Mouse (Mus musculus): ENCODE data around the gene Iqsec1. TPM values are rescaled to one million over a fixed set of nuclear protein-coding genes. Genes with fewer than 3 reads are reported as not detected.

Gene Iqsec1
- polyA plus RNA-seq, 1 experiment from 2014 or later: 29.5 TPM

GRCm38 (mm10) chr6:90919636-90920420 lies 68.7 kb downstream of the Iqsec1 start:
- H3K27ac ChIP-seq (replicated peaks; ENCODE audit: low read depth, low read length): no peak overlapping the region
- peaks cover 18% of the 10 kb centered on the region for H3K4me1 ChIP-seq (ENCODE audit: control insufficient read depth, insufficient read depth, low read length)
- H3K4me3 ChIP-seq (replicated peaks; ENCODE audit: low read depth, low read length): no peak overlapping the region
- ATAC-seq (ENCODE audit: low FRiP score, low TSS enrichment) (no peak), DNase-seq (no peak)
- H3K9me3 ChIP-seq (ENCODE audit: control insufficient read depth, low read length): no peaks in the 10 kb centered on the region
- no peak overlapping the region for H3K4me2 ChIP-seq (ENCODE audit: low read length)
- H3K36me3 ChIP-seq (ENCODE audit: control insufficient read depth, insufficient read depth, low read length): no peaks in the 10 kb centered on the region
- no peaks in the 10 kb centered on the region for H3K27me3 ChIP-seq (ENCODE audit: control insufficient read depth, insufficient read depth, low read length)
- no peak overlapping the region for H3K9ac ChIP-seq (replicated peaks; ENCODE audit: low read length)
- 55% methylated on average over 4 of the region's 4 CpGs for WGBS

- ATAC-seq (ENCODE audit: low FRiP score, low TSS enrichment): no peak
- H3K4me3 ChIP-seq (replicated peaks; ENCODE audit: low read depth, low read length): no peak overlapping the region
- H3K27ac ChIP-seq (replicated peaks; ENCODE audit: low read depth, low read length): no peak overlapping the region
- no peaks in the 10 kb centered on the region for H3K9me3 ChIP-seq (ENCODE audit: control insufficient read depth, low read length)
- H3K9ac ChIP-seq (replicated peaks; ENCODE audit: low read length): no peak overlapping the region
- DNase-seq: no peak
- H3K4me1 ChIP-seq (ENCODE audit: control insufficient read depth, insufficient read depth, low read length): peaks cover 4% of the 10 kb centered on the region; the same call in 1 of the 2 replicates
- 55% methylated on average over 2 of the region's 2 CpGs for WGBS
- H3K27me3 ChIP-seq (ENCODE audit: control insufficient read depth, insufficient read depth, low read length): no peaks in the 10 kb centered on the region
- no peak overlapping the region for H3K4me2 ChIP-seq (ENCODE audit: low read length)
- no peaks in the 10 kb centered on the region for H3K36me3 ChIP-seq (ENCODE audit: control insufficient read depth, insufficient read depth, low read length)
Observed at GRCm38 (mm10) chr6:90915585-90915984, 72.9 kb downstream of the Iqsec1 start.

GRCm38 (mm10) chr6:90913771-90914170 lies 74.7 kb downstream of the Iqsec1 start:
- no peak overlapping the region for H3K4me3 ChIP-seq (replicated peaks; ENCODE audit: low read depth, low read length)

GRCm38 (mm10) chr6:90912768-90913167 lies 75.7 kb downstream of the Iqsec1 start:
- H3K9ac ChIP-seq (replicated peaks; ENCODE audit: low read length): no peak overlapping the region
- no peaks in the 10 kb centered on the region for H3K36me3 ChIP-seq (ENCODE audit: control insufficient read depth, insufficient read depth, low read length)
- WGBS: 81% methylated on average over 6 of the region's 6 CpGs
- no peak overlapping the region for H3K4me3 ChIP-seq (replicated peaks; ENCODE audit: low read depth, low read length)
- H3K4me2 ChIP-seq (ENCODE audit: low read length): no peak overlapping the region
- no peaks in the 10 kb centered on the region for H3K9me3 ChIP-seq (ENCODE audit: control insufficient read depth, low read length)
- H3K27ac ChIP-seq (replicated peaks; ENCODE audit: low read depth, low read length): no peak overlapping the region
- no peak for ATAC-seq (ENCODE audit: low FRiP score, low TSS enrichment)
- no peak for DNase-seq
- H3K4me1 ChIP-seq (ENCODE audit: control insufficient read depth, insufficient read depth, low read length): no peaks in the 10 kb centered on the region; the same call in 1 of the 2 replicates
- no peaks in the 10 kb centered on the region for H3K27me3 ChIP-seq (ENCODE audit: control insufficient read depth, insufficient read depth, low read length)

More at GRCm38 (mm10) chr6:90913771-90914170, 74.7 kb downstream of the Iqsec1 start:
- H3K9me3 ChIP-seq (ENCODE audit: control insufficient read depth, low read length): no peaks in the 10 kb centered on the region
- no peak overlapping the region for H3K27ac ChIP-seq (replicated peaks; ENCODE audit: low read depth, low read length)
- 89% methylated on average over 5 of the region's 5 CpGs for WGBS
- H3K27me3 ChIP-seq (ENCODE audit: control insufficient read depth, insufficient read depth, low read length): no peaks in the 10 kb centered on the region
- H3K36me3 ChIP-seq (ENCODE audit: control insufficient read depth, insufficient read depth, low read length): no peaks in the 10 kb centered on the region
- no peak overlapping the region for H3K9ac ChIP-seq (replicated peaks; ENCODE audit: low read length)
- ATAC-seq (ENCODE audit: low FRiP score, low TSS enrichment) (no peak), DNase-seq (no peak)
- H3K4me2 ChIP-seq (ENCODE audit: low read length): no peak overlapping the region
- no peaks in the 10 kb centered on the region; the same call in 1 of the 2 replicates for H3K4me1 ChIP-seq (ENCODE audit: control insufficient read depth, insufficient read depth, low read length)

GRCm38 (mm10) chr6:90904143-90904542 lies 84.3 kb downstream of the Iqsec1 start:
- ATAC-seq (ENCODE audit: low FRiP score, low TSS enrichment) (no peak), DNase-seq (no peak)
- Histone ChIP-seq H3K36me3 (ENCODE audit: control insufficient read depth, insufficient read depth, low read length) (no peaks in the 10 kb centered on the region), H3K27ac (replicated peaks; ENCODE audit: low read depth, low read length) (no peak overlapping the region), H3K4me2 (ENCODE audit: low read length) (no peak overlapping the region), H3K9me3 (ENCODE audit: control insufficient read depth, low read length) (no peaks in the 10 kb centered on the region), H3K9ac (replicated peaks; ENCODE audit: low read length) (no peak overlapping the region), H3K27me3 (ENCODE audit: control insufficient read depth, insufficient read depth, low read length) (no peaks in the 10 kb centered on the region), H3K4me3 (replicated peaks; ENCODE audit: low read depth, low read length) (no peak overlapping the region), H3K4me1 (ENCODE audit: control insufficient read depth, insufficient read depth, low read length) (no peaks in the 10 kb centered on the region)
- 93% methylated on average over 2 of the region's 2 CpGs for WGBS

- no peak for DNase-seq
- WGBS: 49% methylated on average over 6 of the region's 6 CpGs
Observed at GRCm38 (mm10) chr6:90900302-90900701, 88.2 kb downstream of the Iqsec1 start.

GRCm38 (mm10) chr6:90899266-90899665 lies 89.2 kb downstream of the Iqsec1 start:
- no peaks in the 10 kb centered on the region for H3K4me1 ChIP-seq (ENCODE audit: control insufficient read depth, insufficient read depth, low read length)
- no peak overlapping the region for H3K27ac ChIP-seq (replicated peaks; ENCODE audit: low read depth, low read length)
- DNase-seq (no peak), ATAC-seq (ENCODE audit: low FRiP score, low TSS enrichment) (no peak)
- H3K4me3 ChIP-seq (replicated peaks; ENCODE audit: low read depth, low read length): no peak overlapping the region
- H3K9me3 ChIP-seq (ENCODE audit: control insufficient read depth, low read length): no peaks in the 10 kb centered on the region
- H3K4me2 ChIP-seq (ENCODE audit: low read length): no peak overlapping the region
- 100% methylated on average over 1 of the region's 1 CpGs for WGBS
- no peaks in the 10 kb centered on the region for H3K36me3 ChIP-seq (ENCODE audit: control insufficient read depth, insufficient read depth, low read length)
- no peak overlapping the region for H3K9ac ChIP-seq (replicated peaks; ENCODE audit: low read length)
- H3K27me3 ChIP-seq (ENCODE audit: control insufficient read depth, insufficient read depth, low read length): no peaks in the 10 kb centered on the region

More at GRCm38 (mm10) chr6:90900302-90900701, 88.2 kb downstream of the Iqsec1 start:
- Histone ChIP-seq H3K4me2 (ENCODE audit: low read length) (no peak overlapping the region), H3K27ac (replicated peaks; ENCODE audit: low read depth, low read length) (no peak overlapping the region), H3K4me3 (replicated peaks; ENCODE audit: low read depth, low read length) (no peak overlapping the region), H3K9ac (replicated peaks; ENCODE audit: low read length) (no peak overlapping the region), H3K9me3 (ENCODE audit: control insufficient read depth, low read length) (no peaks in the 10 kb centered on the region), H3K4me1 (ENCODE audit: control insufficient read depth, insufficient read depth, low read length) (no peaks in the 10 kb centered on the region), H3K36me3 (ENCODE audit: control insufficient read depth, insufficient read depth, low read length) (no peaks in the 10 kb centered on the region), H3K27me3 (ENCODE audit: control insufficient read depth, insufficient read depth, low read length) (no peaks in the 10 kb centered on the region)
- ATAC-seq (ENCODE audit: low FRiP score, low TSS enrichment): no peak

GRCm38 (mm10) chr6:90898107-90898506 lies 90.4 kb downstream of the Iqsec1 start:
- H3K9me3 ChIP-seq (ENCODE audit: control insufficient read depth, low read length): no peaks in the 10 kb centered on the region
- WGBS: 24% methylated on average over 1 of the region's 1 CpGs
- no peaks in the 10 kb centered on the region for H3K36me3 ChIP-seq (ENCODE audit: control insufficient read depth, insufficient read depth, low read length)
- H3K27ac ChIP-seq (replicated peaks; ENCODE audit: low read depth, low read length): no peak overlapping the region
- no peak overlapping the region for H3K4me2 ChIP-seq (ENCODE audit: low read length)
- H3K4me1 ChIP-seq (ENCODE audit: control insufficient read depth, insufficient read depth, low read length): no peaks in the 10 kb centered on the region
- H3K4me3 ChIP-seq (replicated peaks; ENCODE audit: low read depth, low read length): no peak overlapping the region
- no peak for DNase-seq
- H3K27me3 ChIP-seq (ENCODE audit: control insufficient read depth, insufficient read depth, low read length): no peaks in the 10 kb centered on the region
- no peak for ATAC-seq (ENCODE audit: low FRiP score, low TSS enrichment)
- no peak overlapping the region for H3K9ac ChIP-seq (replicated peaks; ENCODE audit: low read length)

GRCm38 (mm10) chr6:90892401-90892800 lies 96.1 kb downstream of the Iqsec1 start:
- Histone ChIP-seq H3K4me1 (ENCODE audit: control insufficient read depth, insufficient read depth, low read length) (no peaks in the 10 kb centered on the region), H3K9me3 (ENCODE audit: control insufficient read depth, low read length) (no peaks in the 10 kb centered on the region), H3K27ac (replicated peaks; ENCODE audit: low read depth, low read length) (no peak overlapping the region), H3K4me2 (ENCODE audit: low read length) (no peak overlapping the region), H3K27me3 (ENCODE audit: control insufficient read depth, insufficient read depth, low read length) (no peaks in the 10 kb centered on the region), H3K36me3 (ENCODE audit: control insufficient read depth, insufficient read depth, low read length) (no peaks in the 10 kb centered on the region), H3K9ac (replicated peaks; ENCODE audit: low read length) (no peak overlapping the region), H3K4me3 (replicated peaks; ENCODE audit: low read depth, low read length) (no peak overlapping the region)
- 94% methylated on average over 1 of the region's 1 CpGs for WGBS
- ATAC-seq (ENCODE audit: low FRiP score, low TSS enrichment) (no peak), DNase-seq (no peak)

All from midbrain, embryonic 14.5 days (tissue).